Comparison of ENCODE assay signal across 9 mouse cellular contexts in the genomic region with DNA sequence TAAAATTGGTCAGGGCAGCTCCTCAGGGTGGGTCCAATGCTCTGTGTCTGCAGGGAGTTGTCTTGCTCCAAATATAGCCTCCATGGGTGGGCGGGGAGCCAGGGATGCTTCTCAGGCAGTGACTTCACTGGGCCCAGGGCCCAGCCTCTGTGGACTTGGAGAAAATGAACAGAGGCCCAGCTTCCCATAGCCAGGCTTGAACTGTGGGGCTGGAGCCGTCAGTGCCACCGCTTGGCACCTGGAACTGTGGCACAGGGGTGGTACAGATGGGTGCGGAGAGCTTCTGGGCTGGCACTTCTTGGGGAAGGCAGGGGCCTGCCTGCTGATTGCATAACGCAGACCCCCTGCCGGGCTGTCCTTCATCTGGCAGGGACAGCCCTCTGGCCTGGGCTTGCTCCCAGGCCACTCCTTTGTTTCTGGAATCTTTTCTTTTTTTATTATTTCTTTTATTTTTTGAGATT.
DNase-seq lines count a peak whose midpoint lies in the region; ATAC-seq lines count a peak whose summit lies in the region.
"Had no signal": no experiment of that assay in that cellular context is flagged by ENCODE, and none has a peak within 500 bp of the region (broad histone marks: within the 10 kb centered on the region; RNA-seq: fewer than 3 reads in every experiment).

No protein-coding gene starts in this region.

- no peaks in the 10 kb centered on the region for H3K27me3 ChIP-seq in forebrain, embryonic 15.5 days
- no peaks in the 10 kb centered on the region for H3K27me3 ChIP-seq in forebrain, embryonic 13.5 days
- H3K27me3 ChIP-seq: limb, embryonic 13.5 days had no signal

- 55% methylated on average over 6 of the region's 6 CpGs for WGBS in forebrain, embryonic 15.5 days
- WGBS in forebrain, embryonic 13.5 days, result 71% methylated on average over 6 of the region's 6 CpGs

- H3K36me3 ChIP-seq in forebrain, embryonic 15.5 days, result no peaks in the 10 kb centered on the region
- no peaks in the 10 kb centered on the region for H3K36me3 ChIP-seq in forebrain, embryonic 13.5 days (ENCODE audit: poor library complexity, severe bottlenecking)
- H3K36me3 ChIP-seq: limb, embryonic 13.5 days had no signal

- H3K27ac ChIP-seq in forebrain, embryonic 15.5 days (replicated peaks), result no peak overlapping the region
- H3K27ac ChIP-seq in forebrain, embryonic 13.5 days, result no peak overlapping the region
- H3K27ac ChIP-seq: limb, embryonic 13.5 days had no signal

- H3K9me3 ChIP-seq in forebrain, embryonic 15.5 days, result no peaks in the 10 kb centered on the region
- H3K9me3 ChIP-seq in forebrain, embryonic 13.5 days (replicated peaks), result no peaks in the 10 kb centered on the region

- ATAC-seq in forebrain, embryonic 15.5 days (replicated peaks), result 0 out of 2 replicates have a peak, but pooled peaks have one; percentile 46
- ATAC-seq in forebrain, embryonic 13.5 days, result no peak

- peak; percentile 71 for DNase-seq in adipocyte (ENCODE audit: low spot score)
- peak; percentile 90 for DNase-seq in gastrocnemius, postnatal 25 days
- DNase-seq in kidney, adult 8-10 months, result peak; percentile 43 to 47
- peak; percentile 69 for DNase-seq in ovary, postnatal 14 days (ENCODE audit: low spot score)
- no peak for DNase-seq in natural killer cell, adult 2 months (ENCODE audit: low spot score in 2 of 2)
- DNase-seq in c-Kit-positive CD71-positive TER-119-positive erythroid progenitor cells, embryonic 14.5 days (ENCODE audit: low spot score), result no peak

- H3K4me2 ChIP-seq in forebrain, embryonic 15.5 days (replicated peaks), result no peak overlapping the region
- H3K4me2 ChIP-seq in forebrain, embryonic 13.5 days, result no peak overlapping the region
- H3K4me2 ChIP-seq: limb, embryonic 13.5 days had no signal

- H3K4me1 ChIP-seq in forebrain, embryonic 15.5 days, result peaks cover 7% of the 10 kb centered on the region; the same call in 1 of the 2 replicates
- H3K4me1 ChIP-seq in forebrain, embryonic 13.5 days, result peaks cover 9% of the 10 kb centered on the region; the same call in 1 of the 2 replicates

- H3K9ac ChIP-seq in forebrain, embryonic 15.5 days (replicated peaks), result no peak overlapping the region
- H3K9ac ChIP-seq in forebrain, embryonic 13.5 days, result no peak overlapping the region
- H3K9ac ChIP-seq: limb, embryonic 13.5 days had no signal

- H3K4me3 ChIP-seq in forebrain, embryonic 15.5 days, result no peak overlapping the region
- H3K4me3 ChIP-seq in forebrain, embryonic 13.5 days, result no peak overlapping the region
- H3K4me3 ChIP-seq: limb, embryonic 13.5 days had no signal

Comparison
In these comparisons a context has a peak if more than half of its experiments do, and no peak if none do; other contexts are left out.
1. DNase-seq: peak in adipocyte (single experiment), gastrocnemius, postnatal 25 days (single experiment), kidney, adult 8-10 months (2 of 2) and ovary, postnatal 14 days (single experiment); none in natural killer cell, adult 2 months (0 of 2) and c-Kit-positive CD71-positive TER-119-positive erythroid progenitor cells, embryonic 14.5 days (single experiment).